Mouse (Mus musculus) urinary bladder, adult 2 months (tissue): ENCODE data around the gene Triobp. TPM values are rescaled to one million over a fixed set of nuclear protein-coding genes. Genes with fewer than 3 reads are reported as not detected.
A peak's percentile ranks its signal among the peaks of the same experiment; 100 is the strongest.

Source experiments
- DNase-seq: peaks from one replicate; pipeline ENCODE4 v3.0.0; 2022; ENCODE audit warnings: low spot score
- polyA plus RNA-seq: library from polyadenylated mRNA; depleted of rRNA; stranded (reverse); fragments of >200 nt; gene quantifications from 2 replicates; pipeline ENCODE4 v1.2.3, GENCODE M21; 2012

Triobp gene
- polyA plus RNA-seq, 1 experiment, result 47.1 TPM

- no peak for DNase-seq
Observed at GRCm38 (mm10) chr15:78962885-78963284, 15.4 kb downstream of the Triobp start.

DNA sequence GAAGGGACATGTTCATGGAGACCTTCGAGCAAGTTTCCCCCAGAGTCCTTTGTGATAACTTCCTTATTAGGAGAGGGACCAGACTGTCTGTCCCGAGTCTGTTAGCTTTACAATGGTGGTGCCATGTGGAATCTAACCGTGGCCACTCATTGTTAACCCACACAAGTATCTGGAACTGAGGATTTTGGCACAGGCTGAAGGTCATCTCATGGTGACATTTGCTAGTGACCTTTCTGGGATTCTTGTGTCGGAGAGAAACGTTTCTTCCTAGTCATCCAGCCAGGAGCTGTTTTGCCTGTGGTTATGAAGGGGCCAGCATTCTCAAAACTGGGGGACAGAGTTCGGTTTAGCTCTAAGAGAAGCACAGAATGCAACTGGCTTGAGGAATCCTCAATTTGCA lies 24.1 kb downstream of the Triobp start:
- DNase-seq, result no peak

- DNase-seq, result no peak
Observed at GRCm38 (mm10) chr15:78973950-78974349, 26.4 kb downstream of the Triobp start.

DNA sequence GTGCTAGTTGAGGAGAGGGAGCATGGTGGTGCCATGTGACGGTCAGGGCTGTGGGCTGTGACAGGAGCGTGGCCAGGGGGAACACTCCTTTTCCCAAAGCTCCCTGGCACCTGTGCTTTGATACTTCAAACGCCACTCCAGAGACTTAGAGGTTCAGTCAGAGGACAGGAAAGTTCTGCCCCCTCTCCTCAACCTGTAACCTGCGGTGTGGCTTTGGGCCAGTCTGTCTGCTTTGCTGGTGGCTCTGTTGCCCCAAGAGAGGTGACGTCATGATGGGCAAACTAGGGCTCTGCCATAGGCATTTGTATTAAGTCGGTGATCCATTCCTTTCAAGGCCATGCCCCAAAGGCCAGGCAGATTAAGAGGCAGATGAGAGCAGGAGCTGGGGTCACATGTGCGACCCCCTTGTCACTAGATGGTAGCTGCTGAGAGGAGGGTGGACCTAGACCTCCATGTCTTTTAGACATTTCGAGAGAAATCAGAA lies 30.2 kb downstream of the Triobp start:
- no peak for DNase-seq

- no peak for DNase-seq
Observed at GRCm38 (mm10) chr15:78978875-78979274, 31.4 kb downstream of the Triobp start.

DNA sequence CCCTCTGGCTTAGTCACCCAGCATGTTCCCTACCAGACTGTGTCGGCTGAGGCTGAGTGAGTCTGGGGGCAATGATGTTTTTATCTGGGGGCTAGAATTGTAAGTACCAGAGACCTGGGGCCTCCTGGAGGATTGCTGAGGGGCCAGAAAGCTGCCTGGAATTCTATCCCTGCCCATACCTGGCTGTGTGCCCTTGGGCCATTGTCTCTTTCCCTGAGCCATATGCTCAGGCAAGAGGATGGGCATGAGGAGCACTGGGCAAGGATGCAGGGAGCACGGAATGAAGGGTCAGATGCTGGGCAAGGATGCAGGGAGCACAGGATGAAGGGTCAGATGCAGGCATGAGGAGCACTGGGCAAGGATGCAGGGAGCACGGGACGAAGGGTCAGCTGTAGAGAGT lies 32.6 kb downstream of the Triobp start:
- no peak for DNase-seq

GRCm38 (mm10) chr15:78982658-78983435 lies 35.3 kb downstream of the Triobp start:
- DNase-seq, result peak; percentile 78

- no peak for DNase-seq
Observed at GRCm38 (mm10) chr15:78983436-78984285, 36.1 kb downstream of the Triobp start.

DNA sequence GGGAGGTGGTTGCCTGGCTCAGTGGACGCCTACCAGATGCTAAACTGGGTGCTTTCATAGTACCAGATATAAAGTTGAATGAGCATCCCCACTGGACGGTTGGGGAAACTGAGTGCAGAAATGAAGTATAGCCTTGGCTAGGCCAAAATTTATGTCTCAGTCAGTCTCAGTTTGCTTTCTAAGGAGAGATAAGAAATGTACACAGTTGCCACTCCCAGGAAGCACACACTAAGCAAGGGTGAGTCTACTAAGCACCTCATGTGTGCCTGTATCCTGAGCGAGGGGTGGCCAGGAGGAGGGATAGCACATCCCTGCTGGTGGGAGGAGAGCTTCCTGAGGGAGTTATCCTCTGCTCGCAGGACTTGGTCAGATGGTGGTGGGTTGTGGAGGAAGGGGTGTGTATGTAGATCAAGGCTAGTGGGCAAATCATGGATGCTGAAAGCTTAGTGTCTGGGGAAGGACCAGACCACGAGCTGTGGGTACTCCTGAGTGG lies 36.8 kb downstream of the Triobp start:
- no peak for DNase-seq

GRCm38 (mm10) chr15:78986536-78987220 lies 39.2 kb downstream of the Triobp start:
- DNase-seq, result no peak

DNA sequence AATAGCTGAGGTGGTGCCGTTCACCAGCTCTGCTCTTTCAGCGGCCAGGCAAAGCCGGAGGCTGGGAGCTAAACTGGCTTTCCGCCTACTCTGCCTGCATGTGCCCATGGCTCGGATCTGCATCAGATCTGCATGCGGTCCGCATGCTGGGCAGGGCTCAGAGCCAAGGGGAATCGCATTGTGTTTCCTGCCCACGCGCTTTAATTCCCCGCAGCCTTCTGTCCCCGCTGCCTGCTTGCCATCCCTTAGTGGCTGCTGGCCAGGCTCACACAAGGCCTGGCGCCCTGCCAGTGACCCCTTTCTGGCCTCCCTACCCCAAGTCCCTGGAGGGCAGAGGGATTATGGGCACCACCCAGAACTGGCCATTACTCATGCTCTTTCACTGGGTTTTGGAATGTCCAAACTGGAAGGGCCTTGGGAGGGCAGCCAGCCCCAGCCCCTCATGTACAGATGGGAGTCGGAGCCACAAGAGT lies 41.0 kb downstream of the Triobp start:
- DNase-seq, result no peak

- no peak for DNase-seq
Observed at GRCm38 (mm10) chr15:78989152-78990092, 41.9 kb downstream of the Triobp start.

- DNase-seq, result no peak
Observed at GRCm38 (mm10) chr15:78990093-78990463, 42.6 kb downstream of the Triobp start.

DNA sequence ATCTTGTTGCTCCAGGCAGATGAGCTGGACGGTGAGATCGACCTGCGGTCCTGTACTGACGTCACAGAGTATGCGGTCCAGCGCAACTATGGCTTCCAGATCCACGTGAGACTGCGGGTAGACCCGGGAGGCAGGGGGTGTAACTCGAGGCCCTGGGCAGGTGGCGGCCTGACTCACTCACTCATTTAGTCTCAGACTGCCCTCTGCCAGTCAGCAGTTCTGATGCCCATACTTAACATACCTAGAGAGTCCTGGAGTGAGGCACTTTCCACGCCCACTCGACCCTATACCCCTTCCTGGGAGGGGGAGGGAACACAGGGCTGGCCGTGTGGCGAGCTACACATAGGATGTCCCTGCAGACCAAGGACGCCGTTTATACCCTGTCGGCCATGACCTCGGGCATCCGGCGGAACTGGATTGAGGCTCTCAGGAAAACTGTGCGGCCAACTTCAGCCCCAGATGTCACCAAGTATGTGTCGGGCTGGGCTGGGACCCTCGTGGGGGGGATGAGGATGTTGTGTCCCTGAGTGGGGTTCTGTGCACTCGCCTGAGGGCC lies 43.5 kb downstream of the Triobp start:
- DNase-seq, result no peak

DNA sequence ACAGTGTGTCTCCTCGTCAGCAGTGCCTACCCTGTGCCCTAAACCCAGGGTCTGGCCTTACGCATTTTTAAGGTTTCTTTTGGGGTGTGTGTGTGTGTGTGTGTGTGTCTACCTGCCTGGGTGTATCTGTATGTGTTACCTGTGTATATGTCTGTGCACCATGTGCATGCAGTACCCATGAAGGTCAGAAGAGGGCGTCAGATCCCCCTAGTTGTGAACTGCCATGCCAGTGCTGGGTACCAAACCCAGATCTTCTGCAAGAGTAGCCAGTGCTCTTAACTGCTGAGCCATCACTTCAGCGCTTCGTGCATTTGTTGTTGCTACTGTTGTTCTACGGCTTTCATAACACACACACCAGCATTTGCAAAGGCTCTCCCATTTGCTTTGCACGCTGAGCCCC lies 44.7 kb downstream of the Triobp start:
- DNase-seq, result no peak

DNA sequence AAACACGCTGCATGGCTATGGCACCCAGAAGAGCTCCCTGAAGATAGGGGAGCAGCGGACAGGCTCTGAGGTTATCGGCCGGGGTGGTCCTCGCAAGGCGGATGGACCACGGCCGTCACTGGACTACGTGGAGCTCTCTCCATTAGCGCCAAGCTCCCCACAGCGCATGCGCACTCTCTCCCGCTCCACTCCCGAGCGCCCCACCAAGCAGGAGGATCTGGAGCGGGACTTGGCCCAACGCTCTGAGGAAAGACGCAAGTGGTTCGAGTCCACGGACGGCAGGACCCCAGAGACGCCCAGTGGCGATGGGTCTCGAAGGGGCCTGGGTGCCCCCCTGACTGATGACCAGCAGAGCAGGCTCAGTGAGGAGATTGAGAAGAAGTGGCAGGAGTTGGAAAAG lies 45.4 kb downstream of the Triobp start:
- no peak for DNase-seq

DNA sequence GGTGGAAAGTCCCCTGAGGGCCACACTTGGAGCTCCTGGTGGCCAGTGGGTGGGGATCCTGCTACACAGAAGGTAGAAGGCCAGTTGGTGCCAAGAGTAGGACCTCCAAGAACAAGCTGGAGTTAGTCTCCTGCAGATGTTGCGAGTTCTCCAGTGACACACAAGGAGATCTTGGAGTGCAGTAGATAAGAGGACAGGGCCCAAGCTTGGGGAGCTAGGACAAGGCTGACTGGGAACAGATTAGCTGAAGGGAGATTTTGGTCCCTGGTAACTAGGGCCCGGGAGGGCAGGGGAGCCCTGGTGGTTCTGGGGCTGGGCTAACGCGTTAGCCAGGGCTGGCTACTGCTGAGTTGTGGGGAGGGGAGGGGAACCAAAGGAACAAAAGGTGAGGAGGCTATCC lies 48.4 kb downstream of the Triobp start:
- no peak for DNase-seq

DNA sequence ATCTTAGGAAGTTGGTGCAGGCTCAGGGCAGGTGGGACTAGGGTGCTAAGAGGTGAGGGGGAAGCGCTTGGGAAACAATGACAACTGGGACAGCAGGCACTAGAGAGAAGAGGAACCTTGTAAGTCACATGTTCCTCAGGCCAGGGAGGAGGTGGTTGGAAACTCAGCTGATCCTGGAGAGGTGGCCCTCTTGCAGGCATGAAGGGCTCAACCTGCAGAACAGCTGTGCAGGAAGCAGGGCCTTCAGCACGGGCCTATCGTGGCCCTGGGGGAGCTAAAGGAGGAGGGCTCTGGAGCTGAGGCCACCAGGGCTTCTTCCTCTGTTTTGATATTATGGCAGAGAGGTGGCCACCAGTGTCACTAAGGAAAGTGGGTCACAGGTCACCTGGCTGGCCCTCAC lies 49.1 kb downstream of the Triobp start:
- DNase-seq, result no peak

DNA sequence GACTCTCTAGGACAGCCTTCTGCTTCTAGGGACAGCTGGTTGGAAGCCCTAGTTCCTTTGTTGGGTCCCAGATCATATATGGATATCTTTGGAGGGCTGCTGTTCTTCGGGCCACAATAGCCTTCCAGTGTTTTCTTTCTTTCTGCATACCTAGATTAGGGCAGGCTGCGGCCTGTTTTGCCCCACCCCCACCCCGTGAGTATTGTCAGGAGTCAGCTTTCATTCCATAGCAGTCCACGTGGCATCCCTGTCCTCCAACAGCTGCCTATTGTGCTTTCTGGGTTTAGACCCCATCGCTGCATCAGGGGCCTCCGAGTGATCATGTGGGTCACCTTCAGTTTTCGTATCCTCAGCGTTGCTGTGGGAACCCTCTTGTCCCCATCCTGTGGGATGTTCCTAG lies 50.8 kb downstream of the Triobp start:
- DNase-seq, result no peak

DNA sequence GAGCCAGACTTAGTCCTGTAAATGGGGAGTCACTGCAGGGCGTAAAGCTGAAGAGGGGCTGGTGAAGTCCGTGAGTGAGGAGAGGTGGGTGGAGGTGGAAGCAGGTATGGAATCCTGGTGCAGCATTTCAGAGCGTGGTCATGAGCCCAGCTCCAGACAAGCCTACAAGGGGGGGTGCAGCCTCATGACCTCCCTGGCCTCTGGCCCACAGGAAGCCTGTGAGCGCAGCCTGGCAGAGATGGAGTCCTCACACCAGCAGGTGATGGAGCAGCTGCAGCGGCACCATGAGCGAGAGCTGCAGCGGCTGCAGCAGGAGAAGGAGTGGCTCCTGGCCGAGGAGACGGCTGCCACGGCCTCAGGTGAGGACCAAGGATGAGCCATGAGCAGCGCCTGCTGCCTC lies 52.1 kb downstream of the Triobp start:
- DNase-seq, result no peak

DNA sequence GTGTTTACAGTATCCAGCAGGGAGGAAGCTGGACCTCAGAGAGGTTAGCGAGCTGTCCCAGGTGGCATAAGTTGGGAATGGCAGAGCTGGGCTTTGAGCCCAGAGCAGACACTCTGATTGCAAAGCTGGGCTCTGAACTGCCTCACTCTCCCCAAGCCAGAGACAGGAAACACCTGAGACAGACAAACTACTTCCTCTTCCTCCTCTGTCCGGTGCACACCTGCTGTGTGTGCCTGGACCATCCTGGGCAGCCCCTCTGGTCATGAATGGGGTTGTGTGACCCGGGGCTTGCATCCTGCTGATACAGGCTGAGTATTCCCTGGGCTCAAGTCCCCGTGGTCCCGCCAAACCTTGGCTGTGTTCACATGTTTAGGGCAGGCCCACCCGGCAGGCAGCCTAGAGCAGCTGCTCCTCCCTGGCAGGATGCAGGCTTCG lies 52.9 kb downstream of the Triobp start:
- no peak for DNase-seq
